Mouse (Mus musculus) heart, adult 2 months (tissue): ENCODE results near the gene Lrrc4c.

Experiments
- CTCF ChIP-seq: fragments of 200-600 bp; IDR thresholded peaks from 2 replicates; pipeline ENCODE4 v1.8.1; 2022; ENCODE audit warnings: antibody characterized with exemption, mild to moderate bottlenecking, moderate library complexity
- EP300 ChIP-seq: fragments of 200-500 bp; IDR thresholded peaks from 2 replicates; pipeline ENCODE4 v1.6.1; 2011; ENCODE audit warnings: low read depth, low read length, control low read depth; ENCODE audit not compliant: insufficient read depth
- POLR2A ChIP-seq: fragments of 200-500 bp; IDR thresholded peaks from 2 replicates; pipeline ENCODE4 v1.6.1; 2011; ENCODE audit warnings: mild to moderate bottlenecking, low read depth, low read length, control low read depth; ENCODE audit not compliant: insufficient read depth

DNA sequence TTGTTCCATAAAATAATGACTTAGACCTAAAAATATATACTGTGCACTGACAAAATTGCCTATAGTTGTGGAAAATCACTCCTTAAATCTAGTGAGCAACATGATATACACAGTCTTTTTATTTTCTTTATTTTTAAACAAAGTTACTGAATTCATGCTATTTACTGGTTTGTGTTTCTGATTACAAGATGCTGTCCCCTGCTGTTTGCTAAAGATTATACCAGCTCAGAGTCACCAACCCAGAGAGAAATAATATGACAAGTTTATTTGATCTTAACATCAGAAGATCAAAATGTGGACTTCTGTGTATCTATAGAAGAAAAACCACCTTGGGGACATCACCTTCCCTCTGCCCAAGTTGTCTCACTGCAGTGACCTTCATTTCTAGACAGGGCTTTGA lies 1145.6 kb downstream of the Lrrc4c start:
- TF ChIP-seq CTCF = no peak
- TF ChIP-seq POLR2A = no peak
- TF ChIP-seq EP300 = no peak
